Mouse (Mus musculus) heart, postnatal 0 days (tissue): ENCODE results near the gene Pla2g2c.

ENCODE experiments used
- CTCF ChIP-seq: IDR thresholded peaks from 2 replicates; pipeline ENCODE4 v1.5.1; 2016; ENCODE audit warnings: antibody characterized with exemption, control low read depth, low read depth
- EP300 ChIP-seq: IDR thresholded peaks from 2 replicates; pipeline ENCODE4 v1.6.1; 2016; ENCODE audit warnings: antibody characterized with exemption, low read depth

DNA sequence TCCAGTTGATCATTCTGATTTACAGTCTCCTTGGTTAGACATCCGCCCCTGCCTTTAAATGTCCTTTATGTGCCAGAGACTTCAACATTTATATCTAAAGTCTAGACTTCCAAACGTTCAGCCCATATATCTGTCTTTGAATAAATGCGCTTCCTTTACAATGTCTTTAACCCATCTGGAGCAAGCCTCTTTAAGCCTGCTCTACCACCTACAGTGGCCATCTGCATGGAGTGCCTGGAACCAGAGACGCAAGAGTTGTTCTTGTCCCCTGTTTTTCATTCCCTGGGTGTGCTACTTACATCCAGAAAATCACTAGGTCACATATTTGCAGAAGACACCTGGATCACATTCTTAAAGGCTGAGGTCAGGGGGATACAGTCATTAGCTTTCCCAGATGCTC, 44.5 kb upstream of the Pla2g2c start:
- TF ChIP-seq EP300 (no peak), CTCF (no peak)
